Mouse (Mus musculus): ENCODE measurements around the gene Fam216b.

Gene Fam216b

GRCm38 (mm10) chr14:78088907-78089306 lies at the start of gene Fam216b:
Gene Fam216b (minus strand): TSS chr14:78089007.
- ATAC-seq (ENCODE audit: low TSS enrichment) = no peak

DNA sequence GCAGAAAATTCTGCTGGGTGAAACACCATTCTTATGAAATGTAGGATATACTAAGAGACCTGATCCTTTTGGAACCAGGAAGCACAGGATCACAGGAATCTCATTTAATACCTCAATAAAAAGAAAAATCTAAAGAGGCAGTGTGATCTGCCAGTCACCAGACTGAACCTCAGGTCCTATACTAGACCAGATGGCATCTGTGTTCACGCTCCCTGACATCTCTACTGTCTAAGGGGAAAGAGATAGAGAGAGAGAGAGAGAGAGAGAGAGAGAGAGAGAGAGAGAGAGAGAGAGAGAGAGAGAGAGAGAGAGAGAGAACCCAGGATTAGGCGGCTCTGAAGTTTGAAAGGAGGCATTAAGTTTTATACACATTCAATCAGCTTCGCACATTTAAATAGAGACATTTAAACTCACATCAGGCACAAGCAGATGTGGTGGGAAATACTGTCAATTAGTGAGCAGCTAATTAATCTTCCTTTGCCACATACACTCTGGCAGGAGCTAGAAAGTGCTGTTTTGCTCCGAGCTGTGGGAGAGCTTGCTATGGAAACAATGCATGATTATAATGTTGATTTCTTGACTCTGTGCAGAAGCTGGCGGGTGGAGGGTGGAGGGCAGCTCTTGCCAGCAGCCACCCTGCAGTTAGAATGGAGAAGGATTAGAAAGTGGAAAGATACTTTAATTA lies 43.7 kb upstream of the Fam216b start:
- no peak; the same call in 1 of the 2 replicates for ATAC-seq (ENCODE audit: low TSS enrichment)

DNA sequence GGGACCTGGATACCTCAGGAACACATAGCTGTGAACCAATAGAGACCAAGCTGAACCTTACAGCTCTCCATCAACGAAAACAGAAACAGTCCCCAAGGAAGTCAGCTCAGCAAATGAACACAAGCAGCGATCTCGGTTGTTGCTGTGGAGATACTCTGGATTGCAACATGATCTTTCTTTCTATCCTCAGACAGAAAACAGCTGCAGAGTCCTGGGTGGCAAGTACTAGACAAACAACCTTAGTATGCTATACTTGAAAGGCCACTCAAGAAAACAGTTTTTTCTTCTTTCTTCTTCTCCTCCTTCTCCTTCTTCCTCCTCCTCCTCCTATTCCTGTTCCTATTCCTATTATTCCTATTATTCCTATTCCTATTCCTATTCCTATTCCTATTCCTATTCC lies 37.9 kb upstream of the Fam216b start:
- no peak for ATAC-seq (ENCODE audit: low TSS enrichment)

DNA sequence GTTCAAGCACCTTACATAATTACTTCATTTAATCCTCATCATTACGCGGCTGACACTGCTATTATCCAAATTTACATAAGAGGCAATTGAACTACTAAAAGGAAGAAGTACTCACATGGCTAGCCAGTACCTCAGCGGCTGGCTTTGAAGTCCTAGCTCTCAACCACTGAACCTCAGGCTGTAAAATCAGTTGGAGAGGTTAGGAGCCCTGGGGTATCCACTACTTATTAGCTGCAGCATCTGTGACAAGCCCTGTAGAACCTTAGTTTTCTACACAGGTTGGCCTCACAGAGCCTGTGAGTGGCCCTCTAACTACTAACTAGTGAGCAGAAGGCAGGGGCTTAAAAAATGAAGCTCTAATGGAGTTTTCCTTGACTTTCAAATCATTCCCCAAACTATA lies 31.5 kb upstream of the Fam216b start:
- ATAC-seq (ENCODE audit: low TSS enrichment) = no peak

- ATAC-seq (ENCODE audit: low TSS enrichment) = peak; percentile 31; the same call in 1 of the 2 replicates
These were observed 30.8 kb upstream of the Fam216b start for GRCm38 (mm10) chr14:78119449-78120200.

DNA sequence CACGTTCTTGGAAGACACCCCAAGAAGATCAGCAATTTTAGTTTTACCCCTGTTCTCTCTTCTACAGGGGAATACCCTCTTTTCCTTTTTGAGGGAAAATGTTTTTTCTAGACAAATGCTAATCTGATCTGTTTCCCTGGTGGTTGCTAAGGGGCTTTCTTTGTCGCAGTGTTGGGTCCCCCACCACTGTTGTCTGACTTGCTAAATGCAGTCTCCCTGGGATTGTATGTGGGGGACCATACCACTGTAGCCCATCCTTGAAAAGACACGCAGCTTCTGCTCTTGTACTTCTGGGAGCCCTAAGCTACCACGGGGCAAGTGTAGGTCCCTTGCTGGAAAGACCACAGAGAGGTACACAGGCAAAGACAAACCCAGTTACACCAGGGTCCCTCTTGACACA lies 28.9 kb upstream of the Fam216b start:
- ATAC-seq (ENCODE audit: low TSS enrichment) = no peak

GRCm38 (mm10) chr14:78117268-78117667 lies 28.5 kb upstream of the Fam216b start:
- no peak for ATAC-seq (ENCODE audit: low TSS enrichment)

DNA sequence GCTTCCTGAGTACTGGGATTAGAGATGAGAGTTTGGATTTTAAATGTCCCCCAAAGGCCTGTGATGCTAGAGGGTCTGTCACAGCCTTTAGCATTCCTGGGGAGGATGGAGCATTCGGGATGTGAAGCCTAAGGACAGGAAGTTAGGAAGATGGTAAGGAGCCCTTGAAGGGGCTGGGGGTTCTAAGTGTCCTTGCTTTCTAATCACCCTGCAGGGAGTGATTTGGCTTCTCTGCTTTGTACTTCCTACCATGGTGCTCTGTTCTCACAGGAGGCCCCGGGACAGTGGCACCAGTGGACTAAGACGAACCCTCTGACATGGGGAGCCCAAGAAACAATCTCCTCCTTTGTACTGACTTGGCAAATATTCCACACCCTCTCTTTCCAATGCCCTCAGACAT lies 23.7 kb upstream of the Fam216b start:
- no peak for ATAC-seq (ENCODE audit: low TSS enrichment)

GRCm38 (mm10) chr14:78110871-78111270 lies 22.1 kb upstream of the Fam216b start:
- no peak for ATAC-seq (ENCODE audit: low TSS enrichment)

GRCm38 (mm10) chr14:78109419-78109818 lies 20.6 kb upstream of the Fam216b start:
- ATAC-seq (ENCODE audit: low TSS enrichment) = no peak

DNA sequence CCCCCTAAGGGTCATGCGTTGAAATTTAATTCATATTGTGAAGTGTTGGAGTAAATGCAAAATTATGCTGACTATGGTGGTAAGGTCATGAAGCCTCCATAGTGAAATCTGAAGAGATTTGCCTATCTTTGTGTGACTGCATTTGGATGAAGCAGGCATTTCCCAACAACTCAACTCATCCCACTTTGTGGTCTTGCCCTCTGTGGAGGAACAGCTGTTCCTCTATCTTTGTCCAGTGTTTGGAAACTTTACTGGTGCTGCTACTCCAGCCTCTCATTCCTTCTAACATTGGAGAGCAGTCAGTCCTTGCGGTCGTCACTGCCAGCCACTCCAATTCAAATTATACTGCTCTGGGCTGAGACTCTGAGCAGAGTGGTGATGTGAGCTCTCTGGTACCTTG lies 19.6 kb upstream of the Fam216b start:
- ATAC-seq (ENCODE audit: low TSS enrichment) = no peak

DNA sequence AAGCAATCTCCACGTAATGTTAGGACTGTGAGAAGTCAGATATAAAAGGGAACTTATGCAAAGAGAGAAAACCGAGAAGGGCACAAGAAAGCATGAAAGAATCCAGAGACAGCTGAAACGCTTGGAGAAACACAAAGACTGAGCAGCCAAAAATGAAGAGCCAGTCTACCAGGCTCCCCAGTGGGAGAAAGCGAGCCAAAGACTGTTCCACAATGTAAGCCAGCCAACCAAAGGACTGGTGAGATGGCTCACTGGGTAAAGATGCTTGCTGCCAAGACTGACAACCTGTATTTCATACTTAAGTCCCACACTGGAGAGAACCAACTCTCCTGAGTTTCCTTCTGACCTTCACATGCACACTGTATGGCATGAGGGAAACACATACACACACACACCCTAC lies 784 bp upstream of the Fam216b start:
- no peak for ATAC-seq (ENCODE audit: low TSS enrichment)

DNA sequence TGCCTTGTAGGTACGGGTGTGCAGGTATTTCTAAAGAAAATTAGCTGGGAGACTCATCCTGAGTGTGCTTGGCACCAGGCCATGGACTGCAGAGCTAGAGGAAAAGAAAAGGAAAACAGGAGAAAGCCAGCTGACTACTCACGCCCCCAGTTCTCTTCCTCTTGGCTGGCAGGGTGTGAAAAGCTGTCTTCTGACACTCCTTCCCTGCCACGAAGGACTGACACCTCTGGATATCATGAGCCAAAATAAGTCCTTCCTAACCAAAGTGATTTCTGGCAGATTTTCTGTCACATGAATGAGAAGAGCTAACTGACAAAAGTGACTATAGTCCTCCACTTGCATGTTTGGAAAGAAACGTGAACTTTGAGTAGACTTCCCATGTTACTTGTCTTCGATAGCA lies 5.3 kb downstream of the Fam216b start:
- ATAC-seq (ENCODE audit: low TSS enrichment) = peak; percentile 67

- ATAC-seq (ENCODE audit: low TSS enrichment) = no peak
These were observed 11.3 kb downstream of the Fam216b start for GRCm38 (mm10) chr14:78077508-78077907.

DNA sequence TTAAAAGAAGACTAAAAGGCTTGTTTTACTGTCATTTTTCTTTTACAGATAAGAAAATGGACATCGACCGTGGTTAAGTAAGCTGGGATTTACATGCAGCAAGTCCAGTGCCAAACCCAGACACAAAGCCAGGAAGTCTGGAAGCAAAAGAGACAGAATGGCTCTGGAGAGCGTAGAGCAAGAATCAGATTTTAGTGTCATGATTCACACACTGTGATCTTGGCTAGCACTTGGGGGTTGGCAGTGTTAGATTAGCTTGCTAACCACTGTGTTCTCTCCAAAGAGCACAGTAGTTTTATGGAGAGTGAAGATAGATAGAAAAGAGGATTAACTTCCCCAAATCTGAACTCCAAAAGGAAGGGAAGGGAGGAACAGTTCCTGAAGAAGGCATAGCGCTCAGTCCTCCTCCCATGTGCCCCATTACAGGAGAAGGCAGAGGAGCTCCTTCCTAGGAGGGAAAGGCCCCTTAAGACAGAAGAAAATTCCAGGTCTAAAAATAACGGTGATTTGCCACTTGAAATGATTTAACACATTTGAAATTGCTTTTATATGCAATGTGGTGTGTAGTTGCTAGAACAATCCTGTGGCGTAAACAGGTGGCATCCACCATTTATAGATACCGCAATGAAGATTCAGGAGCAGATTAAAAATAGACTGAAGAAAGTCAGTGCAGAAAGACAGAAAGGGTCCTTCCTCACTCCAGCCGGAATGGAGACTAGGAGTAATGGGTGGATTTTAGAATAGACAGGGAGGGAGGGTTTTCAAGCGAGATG lies 22.7 kb downstream of the Fam216b start:
- ATAC-seq (ENCODE audit: low TSS enrichment) = peak; percentile 92

DNA sequence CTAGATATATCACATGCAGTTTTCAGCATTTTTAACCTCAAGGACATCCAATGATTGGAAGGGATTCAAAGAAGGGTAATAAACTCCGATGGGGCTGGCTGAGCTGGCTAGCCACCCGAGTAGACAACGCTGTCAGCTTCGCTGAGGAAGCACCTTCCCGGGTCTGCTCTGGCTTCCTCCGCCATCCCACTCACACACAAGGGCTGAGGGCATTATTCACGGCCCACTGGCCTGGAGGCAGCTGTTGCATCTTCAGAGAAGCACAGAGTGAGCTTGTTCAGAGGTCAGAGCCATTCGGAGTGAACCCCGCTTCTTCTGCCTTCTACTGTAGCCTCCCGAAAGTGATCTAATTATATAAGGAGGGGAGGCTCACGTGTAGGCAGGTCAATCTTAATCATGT lies 26.3 kb downstream of the Fam216b start:
- ATAC-seq (ENCODE audit: low TSS enrichment) = no peak

- ATAC-seq (ENCODE audit: low TSS enrichment) = no peak
These were observed 28.2 kb downstream of the Fam216b start for GRCm38 (mm10) chr14:78060609-78060951.

DNA sequence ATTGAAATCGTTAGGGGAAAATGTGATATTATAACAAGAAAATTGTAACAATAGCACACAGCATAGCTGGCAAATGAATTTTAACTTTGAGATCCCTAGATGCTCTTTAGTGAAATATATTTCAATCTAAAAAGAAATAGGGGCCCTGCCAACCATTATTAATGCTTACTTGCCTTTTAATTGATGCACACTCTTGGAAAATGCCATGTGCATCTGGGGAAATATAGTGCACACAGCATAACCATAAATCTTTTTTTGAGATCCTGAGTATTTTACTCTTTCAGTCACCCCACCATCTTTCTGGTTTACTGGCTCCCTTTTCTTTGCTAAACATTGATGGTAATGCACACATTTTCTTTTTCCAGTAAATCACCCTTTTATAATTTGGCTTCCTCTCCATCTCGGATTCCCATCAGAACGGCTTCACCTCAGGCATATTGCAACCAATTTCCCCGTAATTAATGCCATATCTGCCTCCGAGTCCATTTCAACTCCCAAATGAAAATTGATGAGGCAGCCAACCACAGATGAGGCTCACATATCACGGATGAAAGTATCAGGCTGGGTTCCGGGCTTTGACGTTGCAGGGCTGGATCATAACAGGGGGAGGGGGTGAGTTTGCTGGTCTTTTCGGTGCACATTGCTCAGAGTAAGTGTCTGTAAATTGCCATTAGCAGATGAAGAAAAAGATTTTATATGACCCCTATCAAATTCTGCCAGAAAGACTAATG lies 28.8 kb downstream of the Fam216b start:
- ATAC-seq (ENCODE audit: low TSS enrichment) = no peak

DNA sequence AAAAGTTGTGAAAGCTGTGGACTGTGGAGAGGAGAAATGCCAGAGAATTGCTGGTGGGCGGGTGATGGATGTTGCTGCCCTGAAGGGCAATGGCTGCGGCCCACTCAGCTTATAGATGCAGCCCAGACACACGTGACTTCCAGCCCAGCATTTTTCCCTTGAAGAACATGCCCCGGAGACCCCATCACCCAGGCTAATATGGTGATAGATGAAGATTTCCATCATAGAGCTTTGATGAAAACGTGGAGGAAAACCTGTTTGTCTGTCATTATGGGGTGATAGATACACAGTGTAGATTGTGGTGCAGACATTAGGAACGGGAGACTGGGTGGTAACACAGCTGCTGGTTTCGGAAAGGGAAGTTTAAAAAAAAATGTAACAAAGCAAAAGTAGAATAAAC lies 31.4 kb downstream of the Fam216b start:
- no peak for ATAC-seq (ENCODE audit: low TSS enrichment)

- ATAC-seq (ENCODE audit: low TSS enrichment) = no peak
These were observed 32.4 kb downstream of the Fam216b start for GRCm38 (mm10) chr14:78056371-78056770.

GRCm38 (mm10) chr14:78048674-78049073 lies 40.1 kb downstream of the Fam216b start:
- no peak for ATAC-seq (ENCODE audit: low TSS enrichment)

DNA sequence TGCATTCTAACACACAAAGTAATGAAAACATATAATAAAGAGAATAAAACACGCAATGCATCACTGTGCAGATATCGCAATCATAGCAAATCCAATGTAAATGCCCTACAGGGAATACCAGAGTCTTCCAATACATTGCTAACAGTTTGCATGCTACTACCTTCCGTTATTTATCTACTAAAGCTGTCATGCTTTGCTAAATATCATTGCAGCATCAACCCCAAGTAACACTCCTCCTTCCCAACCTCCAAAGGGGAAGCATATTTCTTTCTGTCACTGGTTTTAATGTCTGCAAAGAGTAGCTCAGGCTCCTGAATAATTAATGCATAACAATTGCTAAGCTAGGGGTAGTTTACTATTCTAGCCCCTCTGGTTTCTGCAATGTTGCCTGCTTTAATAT lies 40.5 kb downstream of the Fam216b start:
- no peak for ATAC-seq (ENCODE audit: low TSS enrichment)
